Mouse (Mus musculus) limb, embryonic 12.5 days (tissue): ENCODE data around the gene Tmem86a. TPM values are rescaled to one million over a fixed set of nuclear protein-coding genes. Genes with fewer than 3 reads are reported as not detected.

ENCODE experiments used
- microRNA-seq: library from miRNA; unstranded; fragments of <30 nt; microRNA quantifications from one replicate; pipeline ENCODE4, GENCODE M21; 2017
- polyA plus RNA-seq: library from polyadenylated mRNA; unstranded; fragments of >200 nt; fragmentation: Nextera tagmentation; extraction: Ambion mirVana; gene quantifications from 2 replicates; pipeline ENCODE4 v1.2.1, GENCODE M21; 2016

Tmem86a gene
- polyA plus RNA-seq, 1 experiment from 2014 or later = 19.4 TPM

Small RNAs within 50 kb of the gene (microRNA-seq; reads per million reads assigned to microRNA genes)
- not detected for gene Mir7056

Other genes starting within 250 kb of the Tmem86a start
- gene Ldha, start 209.1 kb upstream of the Tmem86a start, polyA plus RNA-seq = 1,576 and 1,625 TPM in 2 replicates
- gene Ldhc, start 189.4 kb upstream of the Tmem86a start, polyA plus RNA-seq = 0.27 TPM in 1 of 2 replicates, not detected in the other
- gene Tsg101, start 130.6 kb upstream of the Tmem86a start, polyA plus RNA-seq = 221 and 230 TPM in 2 replicates
- 11.6 and 12.1 TPM in 2 replicates for gene Uevld, start 92.1 kb upstream of the Tmem86a start, polyA plus RNA-seq
- not detected in 2 replicates for gene Gm9999, start 67.0 kb upstream of the Tmem86a start, polyA plus RNA-seq
- 17.3 and 17.5 TPM in 2 replicates for gene Spty2d1, start 42.2 kb upstream of the Tmem86a start, polyA plus RNA-seq
- gene Ptpn5, start 83.1 kb downstream of the Tmem86a start, polyA plus RNA-seq = 0.22 and 0.44 TPM in 2 replicates
- not detected in 2 replicates for gene Mrgpra6, start 154.3 kb downstream of the Tmem86a start, polyA plus RNA-seq
- gene Mrgpra9, start 202.2 kb downstream of the Tmem86a start, polyA plus RNA-seq = not detected in 2 replicates